Mouse (Mus musculus) midbrain, embryonic 16.5 days (tissue): ENCODE measurements at regions not wholly inside any gene's neighbourhood (a gene's known extent, or its start where the extent isn't known, plus 50 kb on each side); places are given as distances from the start of the nearest gene placed in this dataset.

Experiments
- ATAC-seq: fragments of 200-750 bp; cut with Nextera tagmentation; 2 replicates; pipeline ENCODE4 v1.8.0; 2017; ENCODE audit warnings: moderate TSS enrichment
- H3K27ac ChIP-seq: fragments of 300-500 bp; sonication (generic); 2 replicates; pipeline ENCODE4 v1.5.1; 2014; ENCODE audit warnings: mild to moderate bottlenecking, low read length, mixed read lengths
- H3K27me3 ChIP-seq: fragments of 300-500 bp; sonication (generic); 2 replicates; pipeline ENCODE4 v1.6.1; 2014; ENCODE audit warnings: low read depth, low read length, mixed read lengths; ENCODE audit not compliant: control insufficient read depth, insufficient read depth
- H3K36me3 ChIP-seq: fragments of 300-500 bp; sonication (generic); 2 replicates; pipeline ENCODE4 v1.6.1; 2014; ENCODE audit warnings: mild to moderate bottlenecking, low read length, moderate library complexity, mixed read lengths; ENCODE audit not compliant: control insufficient read depth, insufficient read depth
- H3K4me1 ChIP-seq: fragments of 300-500 bp; sonication (generic); 2 replicates; pipeline ENCODE4 v1.6.1; 2014; ENCODE audit warnings: mild to moderate bottlenecking, low read length, mixed read lengths; ENCODE audit not compliant: control insufficient read depth, insufficient read depth
- H3K4me2 ChIP-seq: fragments of 300-500 bp; sonication (generic); 2 replicates; pipeline ENCODE4 v1.6.1; 2014; ENCODE audit warnings: mild to moderate bottlenecking, low read length, mixed read lengths
- H3K4me3 ChIP-seq: fragments of 300-500 bp; sonication (generic); 2 replicates; pipeline ENCODE4 v1.5.1; 2014; ENCODE audit warnings: low read depth, mild to moderate bottlenecking, low read length, moderate library complexity, mixed read lengths
- H3K9ac ChIP-seq: fragments of 300-500 bp; sonication (generic); 2 replicates; pipeline ENCODE4 v1.6.1; 2014; ENCODE audit warnings: low read depth, low read length, mixed read lengths
- H3K9me3 ChIP-seq: fragments of 300-500 bp; sonication (generic); replicated peaks from 2 replicates; pipeline ENCODE4 v1.6.1; 2014; ENCODE audit warnings: mild to moderate bottlenecking, low read length, mixed read lengths; ENCODE audit not compliant: control insufficient read depth, poor library complexity, severe bottlenecking
- WGBS: fragments of 180-500 bp; shearing (Covaris S2); extraction: QIAGEN DNeasy Blood & Tissue Kit; methylation state at CpG from one replicate; pipeline ENCODE4 v1.1.7; 2014; 5-methylcytosine and 5-hydroxymethylcytosine counted together

GRCm38 (mm10) chr16:30155070-30155469 lies 90.9 kb downstream of the Hes1 start:
- Histone ChIP-seq H3K9ac (no peak overlapping the region), H3K9me3 (no peaks in the 10 kb centered on the region), H3K4me3 (no peak overlapping the region), H3K4me2 (no peak overlapping the region), H3K27ac (no peak overlapping the region), H3K27me3 (no peaks in the 10 kb centered on the region), H3K4me1 (peaks cover 5% of the 10 kb centered on the region), H3K36me3 (no peaks in the 10 kb centered on the region)
- no peak for ATAC-seq
- WGBS: 34% methylated on average over 6 of the region's 6 CpGs

GRCm38 (mm10) chr16:30155486-30156246 lies 91.5 kb downstream of the Hes1 start:
- no peak overlapping the region for H3K27ac ChIP-seq
- no peak overlapping the region for H3K9ac ChIP-seq
- H3K4me3 ChIP-seq: no peak overlapping the region
- 7% methylated on average over 6 of the region's 6 CpGs for WGBS
- peaks cover 5% of the 10 kb centered on the region for H3K4me1 ChIP-seq
- peak; percentile 80 for ATAC-seq
- H3K9me3 ChIP-seq: no peaks in the 10 kb centered on the region
- H3K4me2 ChIP-seq: no peak overlapping the region
- no peaks in the 10 kb centered on the region for H3K27me3 ChIP-seq
- no peaks in the 10 kb centered on the region for H3K36me3 ChIP-seq

GRCm38 (mm10) chr16:30158184-30158583 lies 94.0 kb downstream of the Hes1 start:
- peaks cover 5% of the 10 kb centered on the region for H3K4me1 ChIP-seq
- WGBS: 85% methylated on average over 9 of the region's 9 CpGs

DNA sequence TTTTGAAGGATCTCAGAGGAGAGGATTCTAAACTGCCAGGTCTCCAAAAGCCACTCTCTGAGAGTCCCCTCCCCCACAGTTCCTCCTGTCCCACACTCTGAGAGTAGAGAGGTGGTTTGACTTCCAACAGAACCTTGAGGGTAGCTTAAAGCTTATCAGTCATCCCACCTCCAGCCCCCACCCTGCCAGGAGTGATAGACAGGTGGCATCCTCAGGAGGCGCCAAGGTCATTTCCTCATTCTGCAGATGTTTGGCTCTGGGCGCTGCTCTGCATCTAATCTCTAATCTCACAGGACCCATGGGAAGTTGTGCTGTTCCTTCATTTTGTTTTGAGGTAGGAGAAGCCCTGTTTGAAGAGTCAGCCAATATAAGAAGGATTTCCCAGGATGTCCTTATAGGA lies 96.2 kb downstream of the Hes1 start:
- Histone ChIP-seq H3K9ac (no peak overlapping the region), H3K4me3 (no peak overlapping the region), H3K4me2 (no peak overlapping the region), H3K27ac (no peak overlapping the region), H3K9me3 (no peaks in the 10 kb centered on the region), H3K27me3 (no peaks in the 10 kb centered on the region), H3K4me1 (peaks cover 5% of the 10 kb centered on the region; the same call in 1 of the 2 replicates), H3K36me3 (no peaks in the 10 kb centered on the region)
- 71% methylated on average over 2 of the region's 2 CpGs for WGBS
- no peak; the same call in 1 of the 2 replicates for ATAC-seq

More at GRCm38 (mm10) chr16:30158184-30158583, 94.0 kb downstream of the Hes1 start:
- Histone ChIP-seq H3K4me3 (no peak overlapping the region), H3K27me3 (no peaks in the 10 kb centered on the region), H3K4me2 (no peak overlapping the region), H3K9ac (no peak overlapping the region), H3K36me3 (no peaks in the 10 kb centered on the region), H3K9me3 (no peaks in the 10 kb centered on the region), H3K27ac (no peak overlapping the region)
- no peak for ATAC-seq

DNA sequence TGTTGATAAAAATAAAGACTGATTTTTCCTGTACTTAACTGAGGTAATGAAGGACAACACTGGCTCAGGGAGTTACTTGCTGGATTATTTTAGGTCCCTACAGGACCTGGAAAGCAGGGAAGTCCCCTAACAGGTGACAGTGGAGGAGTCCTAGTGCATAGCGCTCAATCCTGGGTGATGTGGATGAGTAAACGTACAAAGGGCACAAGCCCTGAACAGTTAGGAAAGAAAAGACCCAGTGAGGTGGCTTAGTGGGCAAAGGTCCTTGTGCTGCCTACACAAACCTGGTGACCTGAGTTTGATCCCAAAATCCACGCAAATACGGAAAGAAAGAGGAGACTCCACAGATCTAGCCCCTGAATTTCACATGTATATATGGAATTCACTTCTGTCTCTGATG lies 99.1 kb downstream of the Hes1 start:
- H3K9me3 ChIP-seq: no peaks in the 10 kb centered on the region
- no peak overlapping the region for H3K4me3 ChIP-seq
- no peaks in the 10 kb centered on the region for H3K36me3 ChIP-seq
- no peak for ATAC-seq
- no peaks in the 10 kb centered on the region for H3K4me1 ChIP-seq
- 78% methylated on average over 4 of the region's 4 CpGs for WGBS
- H3K4me2 ChIP-seq: no peak overlapping the region
- H3K27ac ChIP-seq: no peak overlapping the region
- H3K9ac ChIP-seq: no peak overlapping the region
- H3K27me3 ChIP-seq: no peaks in the 10 kb centered on the region

GRCm38 (mm10) chr16:30165667-30166180 lies 101.5 kb downstream of the Hes1 start:
- Histone ChIP-seq H3K9ac (no peak overlapping the region), H3K27ac (no peak overlapping the region), H3K4me1 (no peaks in the 10 kb centered on the region), H3K9me3 (no peaks in the 10 kb centered on the region), H3K36me3 (no peaks in the 10 kb centered on the region), H3K4me3 (no peak overlapping the region), H3K27me3 (no peaks in the 10 kb centered on the region), H3K4me2 (no peak overlapping the region)
- 85% methylated on average over 3 of the region's 3 CpGs for WGBS
- no peak for ATAC-seq

- H3K27me3 ChIP-seq: no peaks in the 10 kb centered on the region
- no peaks in the 10 kb centered on the region; the same call in 1 of the 2 replicates for H3K4me1 ChIP-seq
- H3K4me2 ChIP-seq: no peak overlapping the region
- H3K9me3 ChIP-seq: no peaks in the 10 kb centered on the region
- no peak overlapping the region for H3K27ac ChIP-seq
- H3K4me3 ChIP-seq: no peak overlapping the region
- no peaks in the 10 kb centered on the region for H3K36me3 ChIP-seq
- no peak overlapping the region for H3K9ac ChIP-seq
- ATAC-seq: no peak
- WGBS: 74% methylated on average over 24 of the region's 24 CpGs
Measured at GRCm38 (mm10) chr16:30171381-30172079, 95.8 kb downstream of the Cpn2 start.

- no peak; the same call in 1 of the 2 replicates for ATAC-seq
- Histone ChIP-seq H3K4me3 (no peak overlapping the region), H3K9me3 (no peaks in the 10 kb centered on the region), H3K4me2 (no peak overlapping the region), H3K27me3 (no peaks in the 10 kb centered on the region), H3K9ac (no peak overlapping the region), H3K27ac (no peak overlapping the region), H3K36me3 (no peaks in the 10 kb centered on the region), H3K4me1 (no peaks in the 10 kb centered on the region; the same call in 1 of the 2 replicates)
- WGBS: 70% methylated on average over 13 of the region's 13 CpGs
Measured at GRCm38 (mm10) chr16:30172136-30172731, 95.1 kb downstream of the Cpn2 start.

- peak; percentile 82 for ATAC-seq
- Histone ChIP-seq H3K4me3 (no peak overlapping the region), H3K4me2 (no peak overlapping the region), H3K27me3 (no peaks in the 10 kb centered on the region), H3K9me3 (no peaks in the 10 kb centered on the region), H3K4me1 (no peaks in the 10 kb centered on the region; the same call in 1 of the 2 replicates), H3K27ac (no peak overlapping the region), H3K36me3 (no peaks in the 10 kb centered on the region), H3K9ac (no peak overlapping the region)
- 35% methylated on average over 9 of the region's 9 CpGs for WGBS
Measured at GRCm38 (mm10) chr16:30172798-30173202, 94.5 kb downstream of the Cpn2 start.
